Mouse (Mus musculus): ENCODE measurements around the gene Entpd3. TPM values are rescaled to one million over a fixed set of nuclear protein-coding genes. Genes with fewer than 3 reads are reported as not detected.

Gene Entpd3
- polyA plus RNA-seq, 1 experiment = 0.20 TPM

GRCm38 (mm10) chr9:120586546-120586945 is 46.9 kb downstream of the Entpd3 start:
- no peak overlapping the region for H3K27ac ChIP-seq (ENCODE audit: insufficient read depth, low read length)
- H3K4me3 ChIP-seq (ENCODE audit: extremely low read depth, insufficient read depth, insufficient read length) = no peak overlapping the region
- WGBS = 6% methylated on average over 3 of the region's 3 CpGs
- no peaks in the 10 kb centered on the region for H3K27me3 ChIP-seq (ENCODE audit: control insufficient read depth, insufficient read depth, low read length)
- H3K36me3 ChIP-seq (ENCODE audit: control insufficient read depth, insufficient read depth, low read length) = no peaks in the 10 kb centered on the region
- H3K4me1 ChIP-seq (ENCODE audit: control insufficient read depth, insufficient read depth, insufficient read length) = peaks cover 3% of the 10 kb centered on the region
- peak; percentile 69 to 71 for DNase-seq (ENCODE audit: low read depth in 1 of 2, low spot score in 2 of 2)
- peak; percentile 38; the same call in 1 of the 2 replicates for TF ChIP-seq CTCF (IDR thresholded peaks at IDR 0.05; ENCODE audit: extremely low read depth, insufficient read depth, insufficient read length, insufficient replicate concordance)
- no peak for TF ChIP-seq POLR2A (IDR thresholded peaks at IDR 0.05; ENCODE audit: low read depth, low read length)

- peak in 1 of 2 experiments; percentile 63 for DNase-seq (ENCODE audit: low read depth in 1 of 2, low spot score in 2 of 2)
- H3K27me3 ChIP-seq (ENCODE audit: control insufficient read depth, insufficient read depth, low read length) = no peaks in the 10 kb centered on the region
- WGBS = 2% methylated on average over 9 of the region's 9 CpGs
- no peaks in the 10 kb centered on the region for H3K4me1 ChIP-seq (ENCODE audit: control insufficient read depth, insufficient read depth, insufficient read length)
- no peaks in the 10 kb centered on the region for H3K36me3 ChIP-seq (ENCODE audit: control insufficient read depth, insufficient read depth, low read length)
- TF ChIP-seq POLR2A (IDR thresholded peaks at IDR 0.05; ENCODE audit: low read depth, low read length) = no peak
- peak; percentile 60; the same call in 1 of the 2 replicates for TF ChIP-seq CTCF (IDR thresholded peaks at IDR 0.05; ENCODE audit: extremely low read depth, insufficient read depth, insufficient read length, insufficient replicate concordance)
- no peak overlapping the region for H3K27ac ChIP-seq (ENCODE audit: insufficient read depth, low read length)
- H3K4me3 ChIP-seq (ENCODE audit: extremely low read depth, insufficient read depth, insufficient read length) = no peak overlapping the region
These were observed 51.9 kb downstream of the Entpd3 start for GRCm38 (mm10) chr9:120591490-120591889.

GRCm38 (mm10) chr9:120593383-120594101 is 53.9 kb downstream of the Entpd3 start:
- WGBS = 75% methylated on average over 9 of the region's 9 CpGs
- Histone ChIP-seq H3K4me3 (ENCODE audit: extremely low read depth, insufficient read depth, insufficient read length) (no peak overlapping the region), H3K4me1 (ENCODE audit: control insufficient read depth, insufficient read depth, insufficient read length) (no peaks in the 10 kb centered on the region), H3K27ac (ENCODE audit: insufficient read depth, low read length) (no peak overlapping the region), H3K36me3 (ENCODE audit: control insufficient read depth, insufficient read depth, low read length) (no peaks in the 10 kb centered on the region), H3K27me3 (ENCODE audit: control insufficient read depth, insufficient read depth, low read length) (no peaks in the 10 kb centered on the region)
- no peak for DNase-seq (ENCODE audit: low read depth in 1 of 2, low spot score in 2 of 2)
- TF ChIP-seq POLR2A (IDR thresholded peaks at IDR 0.05; ENCODE audit: low read depth, low read length) (no peak), CTCF (IDR thresholded peaks at IDR 0.05; ENCODE audit: extremely low read depth, insufficient read depth, insufficient read length, insufficient replicate concordance) (no peak)

GRCm38 (mm10) chr9:120594839-120595238 is 55.2 kb downstream of the Entpd3 start:
- Histone ChIP-seq H3K27ac (ENCODE audit: insufficient read depth, low read length) (no peak overlapping the region), H3K36me3 (ENCODE audit: control insufficient read depth, insufficient read depth, low read length) (no peaks in the 10 kb centered on the region), H3K4me3 (ENCODE audit: extremely low read depth, insufficient read depth, insufficient read length) (no peak overlapping the region), H3K4me1 (ENCODE audit: control insufficient read depth, insufficient read depth, insufficient read length) (no peaks in the 10 kb centered on the region), H3K27me3 (ENCODE audit: control insufficient read depth, insufficient read depth, low read length) (no peaks in the 10 kb centered on the region)
- 82% methylated on average over 6 of the region's 6 CpGs for WGBS
- no peak for TF ChIP-seq CTCF (IDR thresholded peaks at IDR 0.05; ENCODE audit: extremely low read depth, insufficient read depth, insufficient read length, insufficient replicate concordance)
- no peak for TF ChIP-seq POLR2A (IDR thresholded peaks at IDR 0.05; ENCODE audit: low read depth, low read length)
- DNase-seq (ENCODE audit: low read depth in 1 of 2, low spot score in 2 of 2) = no peak

GRCm38 (mm10) chr9:120595306-120595705 is 55.7 kb downstream of the Entpd3 start:
- Histone ChIP-seq H3K4me3 (ENCODE audit: extremely low read depth, insufficient read depth, insufficient read length) (no peak overlapping the region), H3K36me3 (ENCODE audit: control insufficient read depth, insufficient read depth, low read length) (no peaks in the 10 kb centered on the region), H3K4me1 (ENCODE audit: control insufficient read depth, insufficient read depth, insufficient read length) (no peaks in the 10 kb centered on the region), H3K27me3 (ENCODE audit: control insufficient read depth, insufficient read depth, low read length) (no peaks in the 10 kb centered on the region), H3K27ac (ENCODE audit: insufficient read depth, low read length) (no peak overlapping the region)
- TF ChIP-seq POLR2A (IDR thresholded peaks at IDR 0.05; ENCODE audit: low read depth, low read length) = no peak
- no peak for TF ChIP-seq CTCF (IDR thresholded peaks at IDR 0.05; ENCODE audit: extremely low read depth, insufficient read depth, insufficient read length, insufficient replicate concordance)
- DNase-seq (ENCODE audit: low read depth in 1 of 2, low spot score in 2 of 2) = no peak
- WGBS = 84% methylated on average over 4 of the region's 4 CpGs

GRCm38 (mm10) chr9:120601488-120602171 is 62.0 kb downstream of the Entpd3 start:
- H3K27ac ChIP-seq (ENCODE audit: insufficient read depth, low read length) = no peak overlapping the region
- peak in 1 of 2 experiments; percentile 41 for DNase-seq (ENCODE audit: low read depth in 1 of 2, low spot score in 2 of 2)
- H3K27me3 ChIP-seq (ENCODE audit: control insufficient read depth, insufficient read depth, low read length) = no peaks in the 10 kb centered on the region
- 18% methylated on average over 17 of the region's 17 CpGs for WGBS
- no peak overlapping the region; the same call in 1 of the 2 replicates for H3K4me3 ChIP-seq (ENCODE audit: extremely low read depth, insufficient read depth, insufficient read length)
- no peaks in the 10 kb centered on the region for H3K4me1 ChIP-seq (ENCODE audit: control insufficient read depth, insufficient read depth, insufficient read length)
- no peak for TF ChIP-seq POLR2A (IDR thresholded peaks at IDR 0.05; ENCODE audit: low read depth, low read length)
- peak; percentile 81; the same call in 1 of the 2 replicates for TF ChIP-seq CTCF (IDR thresholded peaks at IDR 0.05; ENCODE audit: extremely low read depth, insufficient read depth, insufficient read length, insufficient replicate concordance)
- no peaks in the 10 kb centered on the region for H3K36me3 ChIP-seq (ENCODE audit: control insufficient read depth, insufficient read depth, low read length)

Data from spleen, adult 2 months (tissue).